Mouse (Mus musculus): ENCODE data around the gene Ankrd31.

GRCm38 (mm10) chr13:96911202-96911601, 163.1 kb downstream of the Ankrd31 start:
- TF ChIP-seq GATA1 (IDR thresholded peaks at IDR 0.05; ENCODE audit: borderline replicate concordance, low read length) = no peak
- TF ChIP-seq FLI1 (IDR thresholded peaks at IDR 0.05; ENCODE audit: low read length) = no peak

Measured in megakaryocyte, embryonic 14.5 days (primary cell).